Mouse (Mus musculus): ENCODE data around the gene Ifitm6.

GRCm38 (mm10) chr7:140973396-140974165 lies 44.1 kb downstream of the Ifitm6 start:
- TF ChIP-seq E2F4 (IDR thresholded peaks at IDR 0.05; ENCODE audit: insufficient read depth) (no peak), CEBPB (IDR thresholded peaks at IDR 0.05; ENCODE audit: insufficient read depth, poor library complexity, severe bottlenecking) (no peak), MYOD1 (IDR thresholded peaks at IDR 0.05; ENCODE audit: control insufficient read depth in 1 of 3, insufficient read length in 2 of 3, low read depth in 2 of 3) (peak in 1 of 3 experiments; percentile 23), SRF (IDR thresholded peaks at IDR 0.05; ENCODE audit: control insufficient read depth, insufficient read length, low read depth) (no peak), MAX (IDR thresholded peaks at IDR 0.05; ENCODE audit: low read depth) (no peak), POLR2A (IDR thresholded peaks at IDR 0.05; ENCODE audit: insufficient read length, low read depth) (no peak), TCF3 (IDR thresholded peaks at IDR 0.05; ENCODE audit: insufficient read length, low read depth) (no peak), USF1 (IDR thresholded peaks at IDR 0.05; ENCODE audit: low read depth) (no peak), MYOG (IDR thresholded peaks at IDR 0.05; ENCODE audit: control insufficient read depth in 1 of 3, insufficient read depth in 1 of 3, insufficient read length in 2 of 3, low read depth in 2 of 3) (no peak), TCF12 (IDR thresholded peaks at IDR 0.05; ENCODE audit: insufficient read depth, poor library complexity, severe bottlenecking) (no peak), POLR2AphosphoS2 (IDR thresholded peaks at IDR 0.05; ENCODE audit: insufficient read length, low read depth) (no peak)
